Mouse (Mus musculus): Measurements from ENCODE around the gene S100g.

S100g gene

GRCm38 (mm10) chrX:162964383-162964782 lies at the start of gene S100g:
TSS of gene S100g (minus strand) at chrX:162964599.
- in situ Hi-C loops (cut with MboI; ENCODE audit: low sequenced_read_pairs): no loop called here

GRCm38 (mm10) chrX:162992121-162992520 lies 27.7 kb upstream of the S100g start:
- in situ Hi-C loops (cut with MboI; ENCODE audit: low sequenced_read_pairs): no loop called here

- in situ Hi-C loops (cut with MboI; ENCODE audit: low sequenced_read_pairs): no loop called here
Measured at GRCm38 (mm10) chrX:162991396-162991795, 27.0 kb upstream of the S100g start.

- in situ Hi-C loops (cut with MboI; ENCODE audit: low sequenced_read_pairs): no loop called here
Measured at GRCm38 (mm10) chrX:162986876-162987495, 22.6 kb upstream of the S100g start.

- in situ Hi-C loops (cut with MboI; ENCODE audit: low sequenced_read_pairs): no loop called here
Measured at GRCm38 (mm10) chrX:162976194-162976593, 11.8 kb upstream of the S100g start.

- in situ Hi-C loops (cut with MboI; ENCODE audit: low sequenced_read_pairs): no loop called here
Measured at GRCm38 (mm10) chrX:162967456-162967855, 3.1 kb upstream of the S100g start.

GRCm38 (mm10) chrX:162963840-162964239 lies 559 bp downstream of the S100g start:
- in situ Hi-C loops (cut with MboI; ENCODE audit: low sequenced_read_pairs): no loop called here

- in situ Hi-C loops (cut with MboI; ENCODE audit: low sequenced_read_pairs): no loop called here
Measured at GRCm38 (mm10) chrX:162957921-162958320, 6.5 kb downstream of the S100g start.

- in situ Hi-C loops (cut with MboI; ENCODE audit: low sequenced_read_pairs): no loop called here
Measured at GRCm38 (mm10) chrX:162949811-162950439, 14.5 kb downstream of the S100g start.

GRCm38 (mm10) chrX:162942027-162942426 lies 22.4 kb downstream of the S100g start:
- in situ Hi-C loops (cut with MboI; ENCODE audit: low sequenced_read_pairs): no loop called here

GRCm38 (mm10) chrX:162931467-162931866 lies 32.9 kb downstream of the S100g start:
- in situ Hi-C loops (cut with MboI; ENCODE audit: low sequenced_read_pairs): no loop called here

GRCm38 (mm10) chrX:162921487-162922125 lies 42.8 kb downstream of the S100g start:
- in situ Hi-C loops (cut with MboI; ENCODE audit: low sequenced_read_pairs): loop anchor here (25.0 kb wide), 1 partner anchor 1016 kb away; no protein-coding TSS in a partner anchor

- in situ Hi-C loops (cut with MboI; ENCODE audit: low sequenced_read_pairs): loop anchor here (25.0 kb wide), 1 partner anchor 1022 kb away; no protein-coding TSS in a partner anchor
Measured at GRCm38 (mm10) chrX:162915697-162916096, 48.7 kb downstream of the S100g start.

- in situ Hi-C loops (cut with MboI; ENCODE audit: low sequenced_read_pairs): loop anchor here (25.0 kb wide), 1 partner anchor 1024 kb away; no protein-coding TSS in a partner anchor
Measured at GRCm38 (mm10) chrX:162913651-162914050, 50.7 kb downstream of the S100g start.

Measured in CH12F3 (cell line).